Mouse (Mus musculus) heart, postnatal 0 days (tissue): Measurements from ENCODE around the gene Car10. TPM values are rescaled to one million over a fixed set of nuclear protein-coding genes. Genes with fewer than 3 reads are reported as not detected.

Source experiments
- ATAC-seq: fragments of 200-750 bp; cut with Nextera tagmentation; 2 replicates; pipeline ENCODE4 v1.8.0; 2017; ENCODE audit warnings: low read depth, moderate number of reproducible peaks, moderate library complexity; ENCODE audit not compliant: insufficient read depth
- DNase-seq: peaks from one replicate; pipeline ENCODE4 v3.0.0-alpha.2; 2016; ENCODE audit warnings: low spot score
- H3K27ac ChIP-seq: fragments of 300-500 bp; sonication (generic); 2 replicates; pipeline ENCODE4 v1.5.1; 2014; ENCODE audit warnings: low read depth, mild to moderate bottlenecking
- H3K27me3 ChIP-seq: fragments of 300-500 bp; sonication (generic); 2 replicates; pipeline ENCODE4 v1.6.1; 2014; ENCODE audit warnings: low read length, mixed read lengths; ENCODE audit not compliant: control insufficient read depth, insufficient read depth
- H3K36me3 ChIP-seq: fragments of 300-500 bp; sonication (generic); replicated peaks from 2 replicates; pipeline ENCODE4 v1.6.1; 2014; ENCODE audit warnings: low read length, mixed read lengths; ENCODE audit not compliant: control insufficient read depth, insufficient read depth
- H3K4me1 ChIP-seq: fragments of 300-500 bp; sonication (generic); 2 replicates; pipeline ENCODE4 v1.6.1; 2014; ENCODE audit warnings: antibody characterized with exemption; ENCODE audit not compliant: control insufficient read depth, insufficient read depth
- H3K4me2 ChIP-seq: fragments of 300-500 bp; sonication (generic); 2 replicates; pipeline ENCODE4 v1.6.1; 2014; ENCODE audit warnings: low read depth, mild to moderate bottlenecking, low read length, moderate library complexity
- H3K4me3 ChIP-seq: fragments of 300-500 bp; sonication (generic); 2 replicates; pipeline ENCODE4 v1.5.1; 2014; ENCODE audit warnings: low read depth, low read length
- H3K9ac ChIP-seq: fragments of 300-500 bp; sonication (generic); replicated peaks from 2 replicates; pipeline ENCODE4 v1.6.1; 2014; ENCODE audit warnings: low read depth, low read length, mixed read lengths
- H3K9me3 ChIP-seq: fragments of 300-500 bp; sonication (generic); replicated peaks from 2 replicates; pipeline ENCODE4 v1.6.1; 2016; ENCODE audit warnings: low read length; ENCODE audit not compliant: control insufficient read depth
- CTCF ChIP-seq: IDR thresholded peaks from 2 replicates; pipeline ENCODE4 v1.5.1; 2016; ENCODE audit warnings: antibody characterized with exemption, control low read depth, low read depth
- EP300 ChIP-seq: IDR thresholded peaks from 2 replicates; pipeline ENCODE4 v1.6.1; 2016; ENCODE audit warnings: antibody characterized with exemption, low read depth
- WGBS: fragments of 180-500 bp; shearing (Covaris S2); extraction: QIAGEN DNeasy Blood & Tissue Kit; methylation state at CpG from one replicate; pipeline ENCODE4 v1.1.7; 2014; 5-methylcytosine and 5-hydroxymethylcytosine counted together
- polyA plus RNA-seq: library from polyadenylated mRNA; unstranded; fragments of >200 nt; fragmentation: Nextera tagmentation; extraction: Ambion mirVana; gene quantifications from 2 replicates; pipeline ENCODE4 v1.2.1, GENCODE M21; 2015
- total RNA-seq: library from RNA; depleted of rRNA; stranded (reverse); fragments of >200 nt; gene quantifications from 2 replicates; pipeline ENCODE4 v1.2.3, GENCODE M21; 2014; ENCODE audit warnings: low replicate concordance

Car10 gene
- total and polyA plus RNA-seq, 2 experiments from 2014 or later, result not detected

DNA sequence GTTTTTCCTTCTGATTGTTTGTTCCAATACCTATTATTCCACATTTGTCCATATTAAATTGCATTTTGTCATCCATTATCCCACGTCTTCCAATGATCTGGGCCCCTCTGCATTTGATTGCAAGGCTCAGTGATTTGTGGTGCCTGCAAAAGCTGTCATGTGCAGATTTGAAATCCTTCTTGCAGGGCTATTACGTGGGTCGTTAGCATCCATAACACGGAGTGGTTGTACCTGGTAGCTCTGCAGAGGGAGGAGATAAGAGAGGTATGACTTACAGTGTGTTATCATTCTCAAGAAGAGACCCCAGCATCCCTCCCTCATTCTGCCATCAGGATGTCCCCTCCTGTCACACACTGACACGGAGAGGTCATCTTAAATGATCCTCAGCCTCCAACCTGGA lies 451.1 kb downstream of the Car10 start:
- H3K27ac ChIP-seq, result no peak overlapping the region
- WGBS, result 47% methylated on average over 5 of the region's 5 CpGs
- no peaks in the 10 kb centered on the region for H3K9me3 ChIP-seq
- DNase-seq (no peak), ATAC-seq (no peak)
- H3K36me3 ChIP-seq, result no peaks in the 10 kb centered on the region
- no peaks in the 10 kb centered on the region for H3K4me1 ChIP-seq
- no peak overlapping the region for H3K9ac ChIP-seq
- H3K4me3 ChIP-seq, result no peak overlapping the region
- no peak for TF ChIP-seq EP300
- no peak for TF ChIP-seq CTCF
- no peak overlapping the region for H3K4me2 ChIP-seq
- no peaks in the 10 kb centered on the region for H3K27me3 ChIP-seq

- TF ChIP-seq EP300 (no peak), CTCF (peak; percentile 61)
- peak; percentile 14 for DNase-seq
- Histone ChIP-seq H3K27me3 (no peaks in the 10 kb centered on the region), H3K4me1 (no peaks in the 10 kb centered on the region), H3K9me3 (no peaks in the 10 kb centered on the region), H3K36me3 (no peaks in the 10 kb centered on the region), H3K27ac (no peak overlapping the region), H3K4me3 (no peak overlapping the region), H3K9ac (no peak overlapping the region), H3K4me2 (no peak overlapping the region)
- no peak for ATAC-seq
- WGBS, result 2% methylated on average over 3 of the region's 3 CpGs
These were observed 453.1 kb downstream of the Car10 start for GRCm38 (mm10) chr11:93550908-93551307.

DNA sequence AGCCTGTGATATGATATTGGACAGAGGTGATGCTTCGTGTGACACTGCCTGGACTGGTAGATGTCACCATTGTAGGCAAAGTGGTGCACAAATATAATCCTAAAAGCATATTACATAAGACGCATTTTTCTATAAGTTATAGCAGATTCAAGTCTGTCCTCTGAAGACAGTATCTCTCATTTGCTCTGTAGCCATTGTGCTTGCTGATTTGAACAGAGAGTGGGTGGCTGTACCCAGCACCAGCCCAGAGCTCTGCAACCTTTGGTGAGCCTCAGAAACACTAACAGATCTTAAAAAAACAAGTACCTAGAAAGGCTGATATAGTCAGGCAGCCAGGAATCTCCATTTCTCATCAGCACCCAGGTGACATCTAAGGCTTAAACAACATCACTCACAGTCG lies 461.3 kb downstream of the Car10 start:
- Histone ChIP-seq H3K36me3 (no peaks in the 10 kb centered on the region), H3K4me2 (no peak overlapping the region), H3K4me1 (0 out of 2 replicates have a peak, but pooled peaks cover 2% of the 10 kb centered on the region), H3K9ac (no peak overlapping the region), H3K9me3 (no peaks in the 10 kb centered on the region), H3K27me3 (no peaks in the 10 kb centered on the region), H3K4me3 (no peak overlapping the region), H3K27ac (no peak overlapping the region)
- no peak for DNase-seq
- WGBS, result 76% methylated on average over 3 of the region's 3 CpGs
- no peak for ATAC-seq
- no peak for TF ChIP-seq CTCF
- no peak for TF ChIP-seq EP300

DNA sequence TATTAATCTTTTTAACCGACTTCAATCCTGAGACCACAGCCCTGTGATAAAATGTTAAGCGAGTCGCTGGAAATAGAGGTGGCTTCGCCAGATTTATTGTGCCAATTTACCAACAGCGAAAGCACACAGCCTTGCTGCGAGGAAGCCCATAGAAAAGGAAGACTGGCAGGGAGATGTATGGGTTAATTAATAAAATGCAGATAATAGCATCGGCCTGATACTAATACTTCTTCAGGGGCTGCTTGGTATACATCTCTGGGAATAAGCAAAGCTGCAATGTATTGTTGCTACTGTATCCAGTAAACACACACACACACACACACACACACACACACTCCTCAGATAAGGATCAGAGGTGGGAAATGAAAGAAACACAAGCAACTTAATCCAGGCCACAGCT lies 462.7 kb downstream of the Car10 start:
- H3K9me3 ChIP-seq, result no peaks in the 10 kb centered on the region
- ATAC-seq (no peak), DNase-seq (no peak)
- H3K9ac ChIP-seq, result no peak overlapping the region
- H3K36me3 ChIP-seq, result no peaks in the 10 kb centered on the region
- TF ChIP-seq EP300 (no peak), CTCF (no peak)
- H3K27ac ChIP-seq, result no peak overlapping the region
- H3K27me3 ChIP-seq, result no peaks in the 10 kb centered on the region
- H3K4me2 ChIP-seq, result no peak overlapping the region
- H3K4me3 ChIP-seq, result no peak overlapping the region
- H3K4me1 ChIP-seq, result 0 out of 2 replicates have a peak, but pooled peaks cover 2% of the 10 kb centered on the region
- 78% methylated on average over 7 of the region's 7 CpGs for WGBS

DNA sequence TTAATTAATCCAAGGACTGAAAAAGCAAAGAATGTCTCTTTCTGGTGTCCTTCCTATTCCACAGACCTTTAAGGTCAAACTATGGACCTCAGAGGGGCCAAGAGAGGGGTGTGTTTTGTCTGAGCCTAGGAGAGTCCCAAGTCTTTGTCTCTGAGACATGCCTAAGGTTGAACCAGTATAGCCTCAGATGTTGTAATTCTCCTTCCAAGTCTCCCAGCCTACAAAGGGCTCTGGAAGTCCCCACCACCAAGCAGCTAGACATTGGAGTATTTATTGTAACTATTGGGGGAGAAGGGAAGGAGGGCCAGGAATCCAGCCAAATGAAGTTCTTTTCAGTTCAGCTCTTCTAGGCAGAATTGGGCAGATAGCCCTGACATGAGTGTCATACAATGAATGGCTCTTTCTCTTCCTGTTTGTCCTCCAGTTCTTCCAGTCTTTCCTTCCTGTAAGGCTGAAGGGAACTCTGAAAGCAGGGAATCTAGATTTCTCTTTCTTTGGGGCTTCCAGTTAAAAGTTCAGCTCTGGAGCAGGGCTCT lies 464.6 kb downstream of the Car10 start:
- no peaks in the 10 kb centered on the region for H3K9me3 ChIP-seq
- no peak overlapping the region for H3K4me2 ChIP-seq
- H3K9ac ChIP-seq, result no peak overlapping the region
- no peaks in the 10 kb centered on the region for H3K36me3 ChIP-seq
- no peak for DNase-seq
- TF ChIP-seq EP300, result no peak
- H3K4me3 ChIP-seq, result no peak overlapping the region
- H3K4me1 ChIP-seq, result 0 out of 2 replicates have a peak, but pooled peaks cover 2% of the 10 kb centered on the region
- ATAC-seq, result no peak
- H3K27me3 ChIP-seq, result no peaks in the 10 kb centered on the region
- no peak overlapping the region for H3K27ac ChIP-seq

GRCm38 (mm10) chr11:93565756-93566155 lies 467.9 kb downstream of the Car10 start:
- Histone ChIP-seq H3K4me1 (0 out of 2 replicates have a peak, but pooled peaks cover 2% of the 10 kb centered on the region), H3K36me3 (no peaks in the 10 kb centered on the region), H3K9ac (no peak overlapping the region), H3K4me3 (no peak overlapping the region), H3K9me3 (no peaks in the 10 kb centered on the region), H3K27me3 (no peaks in the 10 kb centered on the region), H3K4me2 (no peak overlapping the region), H3K27ac (no peak overlapping the region)
- DNase-seq, result no peak
- ATAC-seq, result no peak
- no peak for TF ChIP-seq EP300
- TF ChIP-seq CTCF, result no peak
- WGBS, result 31% methylated on average over 3 of the region's 3 CpGs
